Comparison of ENCODE assay signal across 9 mouse cellular contexts in the genomic region with DNA sequence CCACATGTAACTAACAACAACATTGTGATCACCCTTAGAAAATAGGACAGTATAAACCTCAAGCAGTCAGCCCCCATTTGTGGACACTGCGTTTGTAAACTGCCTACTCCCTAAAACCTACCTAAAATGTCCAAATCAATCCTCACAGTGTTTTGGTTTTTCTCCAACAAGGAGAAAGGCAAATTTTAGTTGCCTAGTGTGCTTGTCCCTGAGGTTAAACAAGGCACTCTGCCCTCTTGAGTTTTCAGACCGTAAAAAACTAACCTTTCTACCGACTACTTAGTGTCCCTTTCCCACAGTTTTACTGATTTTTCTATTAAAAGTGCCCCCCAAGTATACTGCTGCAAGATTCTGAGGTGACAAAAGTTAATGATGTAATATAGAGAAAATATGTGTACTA. TPM values are rescaled to one million over a fixed set of nuclear protein-coding genes. Genes with fewer than 3 reads are reported as not detected.
DNase-seq lines count a peak whose midpoint lies in the region; ATAC-seq and TF ChIP-seq lines count a peak whose summit lies in the region.
"Had no signal": no experiment of that assay in that cellular context is flagged by ENCODE, and none has a peak within 500 bp of the region (broad histone marks: within the 10 kb centered on the region; RNA-seq: fewer than 3 reads in every experiment).

No protein-coding gene starts in this region.

- TF ChIP-seq POLR2A in limb, embryonic 14.5 days (IDR thresholded peaks at IDR 0.05; ENCODE audit: borderline replicate concordance, extremely low read depth, insufficient read depth, insufficient read length), result no peak

- WGBS in lung, embryonic 16.5 days, result 48% methylated on average over 3 of the region's 3 CpGs
- 84% methylated on average over 3 of the region's 3 CpGs for WGBS in limb, embryonic 14.5 days
- 84% methylated on average over 3 of the region's 3 CpGs for WGBS in stomach, embryonic 14.5 days

- peaks cover 23% of the 10 kb centered on the region for H3K4me1 ChIP-seq in erythroblast, embryonic 14.5 days (ENCODE audit: control insufficient read depth)
- H3K4me1 ChIP-seq in lung, embryonic 16.5 days (replicated peaks; ENCODE audit: control insufficient read depth, insufficient read depth, low read length), result peaks cover 12% of the 10 kb centered on the region
- peaks cover 17% of the 10 kb centered on the region for H3K4me1 ChIP-seq in limb, embryonic 14.5 days (ENCODE audit: control insufficient read depth, insufficient read depth, low read length)
- H3K4me1 ChIP-seq in stomach, embryonic 14.5 days (ENCODE audit: control insufficient read depth, insufficient read depth, low read length), result peaks cover 11% of the 10 kb centered on the region; the same call in 1 of the 2 replicates

- no peaks in the 10 kb centered on the region for H3K9me3 ChIP-seq in erythroblast, embryonic 14.5 days (ENCODE audit: control insufficient read depth, low read length)
- no peaks in the 10 kb centered on the region for H3K9me3 ChIP-seq in lung, embryonic 16.5 days (ENCODE audit: control insufficient read depth, low read length)
- H3K9me3 ChIP-seq in limb, embryonic 14.5 days (ENCODE audit: control insufficient read depth, low read length), result no peaks in the 10 kb centered on the region
- no peaks in the 10 kb centered on the region for H3K9me3 ChIP-seq in stomach, embryonic 14.5 days (ENCODE audit: control insufficient read depth, low read depth, low read length)

- H3K4me3 ChIP-seq in erythroblast, embryonic 14.5 days (replicated peaks), result peak overlapping the region; percentile 84
- H3K4me3 ChIP-seq in lung, embryonic 16.5 days (ENCODE audit: low read length), result no peak overlapping the region; the same call in 1 of the 2 replicates
- H3K4me3 ChIP-seq in limb, embryonic 14.5 days (replicated peaks; ENCODE audit: low read length), result peak overlapping the region; percentile 74; the same call in 1 of the 2 replicates
- H3K4me3 ChIP-seq in stomach, embryonic 14.5 days (ENCODE audit: low read depth, low read length), result peak overlapping the region; percentile 67; the same call in 1 of the 2 replicates

- peaks cover 3% of the 10 kb centered on the region; the same call in 1 of the 2 replicates for H3K36me3 ChIP-seq in erythroblast, embryonic 14.5 days (ENCODE audit: control insufficient read depth)
- 0 out of 2 replicates have a peak, but pooled peaks cover 2% of the 10 kb centered on the region for H3K36me3 ChIP-seq in lung, embryonic 16.5 days (ENCODE audit: control insufficient read depth, insufficient read depth, low read length)
- no peaks in the 10 kb centered on the region for H3K36me3 ChIP-seq in limb, embryonic 14.5 days (ENCODE audit: control insufficient read depth, insufficient read depth, low read length)
- H3K36me3 ChIP-seq in stomach, embryonic 14.5 days (ENCODE audit: control insufficient read depth, insufficient read depth, low read length), result no peaks in the 10 kb centered on the region

- H3K4me2 ChIP-seq in lung, embryonic 16.5 days (ENCODE audit: low read depth, low read length), result peak overlapping the region; percentile 87
- peak overlapping the region; percentile 52; the same call in 1 of the 2 replicates for H3K4me2 ChIP-seq in limb, embryonic 14.5 days (replicated peaks; ENCODE audit: low read depth, low read length, severe bottlenecking)
- peak overlapping the region; percentile 47 for H3K4me2 ChIP-seq in stomach, embryonic 14.5 days (replicated peaks; ENCODE audit: low read depth, low read length)

- no peak for DNase-seq in lung, adult 18-20 months
- no peak for DNase-seq in limb, embryonic 14.5 days (ENCODE audit: low spot score)
- DNase-seq in thymus, postnatal 25 days, result no peak
- no peak for DNase-seq in adrenal gland, postnatal 25 days
- DNase-seq: cerebellum, postnatal 36 days had no signal

- ATAC-seq in erythroblast, adult 5-6 weeks (replicated peaks; ENCODE audit: low FRiP score, poor library complexity, severe bottlenecking), result no peak
- no peak for ATAC-seq in lung, embryonic 16.5 days (ENCODE audit: low read depth)
- no peak for ATAC-seq in limb, embryonic 14.5 days (ENCODE audit: low FRiP score, low read depth)
- no peak for ATAC-seq in stomach, embryonic 14.5 days (ENCODE audit: insufficient number of reproducible peaks, insufficient read depth, low FRiP score, low read depth)

- no peak overlapping the region; the same call in 1 of the 2 replicates for H3K9ac ChIP-seq in lung, embryonic 16.5 days (ENCODE audit: low read length)
- no peak overlapping the region for H3K9ac ChIP-seq in limb, embryonic 14.5 days (ENCODE audit: low read depth, low read length, severe bottlenecking)
- no peak overlapping the region for H3K9ac ChIP-seq in stomach, embryonic 14.5 days (replicated peaks; ENCODE audit: low read depth, low read length)

- peaks cover 9% of the 10 kb centered on the region for H3K27me3 ChIP-seq in erythroblast, embryonic 14.5 days (ENCODE audit: control insufficient read depth)
- H3K27me3 ChIP-seq in lung, embryonic 16.5 days (ENCODE audit: control insufficient read depth, insufficient read depth, low read depth, low read length), result no peaks in the 10 kb centered on the region
- H3K27me3 ChIP-seq in limb, embryonic 14.5 days (ENCODE audit: control insufficient read depth, insufficient read depth, low read length), result no peaks in the 10 kb centered on the region
- H3K27me3 ChIP-seq in stomach, embryonic 14.5 days (ENCODE audit: control insufficient read depth, insufficient read depth, low read length), result no peaks in the 10 kb centered on the region

- no peak overlapping the region for H3K27ac ChIP-seq in lung, embryonic 16.5 days (ENCODE audit: low read length)
- H3K27ac ChIP-seq in limb, embryonic 14.5 days (replicated peaks; ENCODE audit: low read depth, low read length), result no peak overlapping the region
- no peak overlapping the region for H3K27ac ChIP-seq in stomach, embryonic 14.5 days (ENCODE audit: low read length)

RNA-seq across cellular contexts. Expression of a gene that starts 2.4 kb away (rescaled TPM):
- 0.15 and 0.29 TPM in 2 replicates for polyA plus RNA-seq in erythroblast, embryonic 14.5 days (2012)
- total RNA-seq in erythroblast, adult 5-6 weeks (2015; ENCODE audit: low replicate concordance), result 4.2 and 12.1 TPM in 2 replicates
- 8.9 and 12.6 TPM in 2 replicates for total RNA-seq in erythroblast, adult 5-6 weeks (2017; ENCODE audit: low replicate concordance)
- polyA plus RNA-seq in lung, embryonic 16.5 days (2015; fragmentation: Nextera tagmentation; extraction: Ambion mirVana), result 33.7 and 40.5 TPM in 2 replicates
- 47.2 and 48.8 TPM in 2 replicates for polyA plus RNA-seq in limb, embryonic 14.5 days (2012; rRNA removed)
- 44.9 and 47.6 TPM in 2 replicates for polyA plus RNA-seq in limb, embryonic 14.5 days (2014; fragmentation: Nextera tagmentation; extraction: Ambion mirVana)
- 41.1 and 43.0 TPM in 2 replicates for polyA plus RNA-seq in stomach, embryonic 14.5 days (2014; fragmentation: Nextera tagmentation; extraction: Ambion mirVana)
- 44.3 and 56.8 TPM in 2 replicates for total RNA-seq in adrenal gland, postnatal 25 days (2021)

RNA-seq across cellular contexts. Expression of a gene that starts 15.7 kb away (rescaled TPM):
- 0.06 and 0.08 TPM in 2 replicates for polyA plus RNA-seq in erythroblast, embryonic 14.5 days (2012)
- total RNA-seq in erythroblast, adult 5-6 weeks (2015; ENCODE audit: low replicate concordance), result 0.19 and 4.0 TPM in 2 replicates
- total RNA-seq in erythroblast, adult 5-6 weeks (2017; ENCODE audit: low replicate concordance), result 4.2 and 4.6 TPM in 2 replicates
- polyA plus RNA-seq in lung, embryonic 16.5 days (2015; fragmentation: Nextera tagmentation; extraction: Ambion mirVana), result 15.5 and 16.4 TPM in 2 replicates
- 14.7 and 16.6 TPM in 2 replicates for polyA plus RNA-seq in limb, embryonic 14.5 days (2012; rRNA removed)
- polyA plus RNA-seq in limb, embryonic 14.5 days (2014; fragmentation: Nextera tagmentation; extraction: Ambion mirVana), result 17.4 and 19.4 TPM in 2 replicates
- 15.3 and 16.1 TPM in 2 replicates for polyA plus RNA-seq in stomach, embryonic 14.5 days (2014; fragmentation: Nextera tagmentation; extraction: Ambion mirVana)
- 24.9 and 27.1 TPM in 2 replicates for total RNA-seq in adrenal gland, postnatal 25 days (2021)

RNA-seq across cellular contexts. Expression of a gene that starts 51.8 kb away (rescaled TPM):
- 0.11 TPM in 1 of 2 replicates, not detected in the other for polyA plus RNA-seq in erythroblast, embryonic 14.5 days (2012)
- total RNA-seq in erythroblast, adult 5-6 weeks (2015; ENCODE audit: low replicate concordance), result not detected in 2 replicates
- 0.42 TPM in 1 of 2 replicates, not detected in the other for total RNA-seq in erythroblast, adult 5-6 weeks (2017; ENCODE audit: low replicate concordance)
- polyA plus RNA-seq in lung, embryonic 16.5 days (2015; fragmentation: Nextera tagmentation; extraction: Ambion mirVana), result 15.2 and 17.7 TPM in 2 replicates
- 39.7 and 40.1 TPM in 2 replicates for polyA plus RNA-seq in limb, embryonic 14.5 days (2012; rRNA removed)
- 64.7 and 66.9 TPM in 2 replicates for polyA plus RNA-seq in limb, embryonic 14.5 days (2014; fragmentation: Nextera tagmentation; extraction: Ambion mirVana)
- polyA plus RNA-seq in stomach, embryonic 14.5 days (2014; fragmentation: Nextera tagmentation; extraction: Ambion mirVana), result 33.5 and 35.3 TPM in 2 replicates
- 0.48 and 0.49 TPM in 2 replicates for total RNA-seq in adrenal gland, postnatal 25 days (2021)

Comparison
In these comparisons a context has a peak if more than half of its experiments do, and no peak if none do; other contexts are left out.
1. RNA of a gene that starts 2.4 kb away (polyA plus RNA-seq): 44.9 to 48.8 TPM in limb, embryonic 14.5 days, 41.1 to 43.0 TPM in stomach, embryonic 14.5 days and 33.7 to 40.5 TPM in lung, embryonic 16.5 days; 0.15 to 0.29 TPM in erythroblast, embryonic 14.5 days; every median in the first group is over 10 times any median in the second.
2. RNA of a gene that starts 15.7 kb away (polyA plus RNA-seq): 14.7 to 19.4 TPM in limb, embryonic 14.5 days, 15.3 to 16.1 TPM in stomach, embryonic 14.5 days and 15.5 to 16.4 TPM in lung, embryonic 16.5 days; 0.06 to 0.08 TPM in erythroblast, embryonic 14.5 days; every median in the first group is over 10 times any median in the second.
3. RNA of a gene that starts 51.8 kb away (polyA plus RNA-seq): 39.7 to 66.9 TPM in limb, embryonic 14.5 days, 33.5 to 35.3 TPM in stomach, embryonic 14.5 days and 15.2 to 17.7 TPM in lung, embryonic 16.5 days; 0.11 TPM in erythroblast, embryonic 14.5 days; every median in the first group is over 10 times any median in the second.
4. Peak in every context shown above with its lines, with median percentiles within 50 percentile points of each other: H3K4me2 ChIP-seq.